Mouse (Mus musculus) ZHBTc4 (cell line): ENCODE measurements around the gene Cenpu.

Experiments used
- DNase-seq: peaks from one replicate; pipeline ENCODE4 v3.0.0-alpha.2; 2011; ENCODE audit warnings: low read depth, low spot score

The Cenpu gene

DNA sequence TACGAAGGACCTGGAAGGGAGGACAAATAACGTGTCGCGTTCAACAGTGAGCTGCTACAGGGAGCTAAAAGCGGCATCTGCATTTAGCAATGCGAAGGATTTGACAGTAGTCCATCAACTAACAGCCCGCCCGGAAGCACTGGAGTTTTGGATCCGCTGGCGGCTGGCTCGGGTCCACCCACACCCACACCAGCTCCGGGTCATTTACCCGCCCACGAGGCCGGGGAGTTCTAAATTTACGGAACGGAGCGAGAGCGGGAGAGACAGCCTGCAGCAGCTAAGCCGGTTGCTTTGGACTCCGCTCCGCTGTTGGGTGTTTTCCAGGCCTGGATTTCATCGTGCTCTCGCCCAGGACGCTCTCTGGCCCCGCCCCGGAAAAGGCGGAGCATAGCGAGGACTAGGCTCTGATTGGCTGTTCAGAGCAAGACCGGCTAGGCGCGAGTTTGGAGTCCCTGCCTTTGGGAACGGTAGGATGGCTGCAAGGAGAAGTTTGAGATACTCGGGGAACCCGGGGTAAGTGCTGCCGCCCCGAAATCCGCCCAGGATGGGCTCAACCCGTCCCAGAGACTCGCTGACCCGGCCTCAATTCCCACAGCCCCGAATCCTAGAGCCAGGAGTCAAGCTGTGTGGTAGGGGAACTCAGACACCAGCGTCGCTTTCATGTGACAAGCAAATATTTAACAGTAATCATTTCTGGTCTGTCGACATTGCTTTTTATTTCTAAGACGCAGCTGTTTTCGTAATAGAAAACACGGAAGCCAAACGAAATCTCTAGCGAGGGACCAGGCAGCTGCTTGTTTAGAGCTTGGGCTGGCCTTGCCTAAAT is at the start of gene Cenpu:
Gene Cenpu, plus strand, starts transcription at position 414 of the 826 bp plus-strand sequence.
- peak; percentile 99 for DNase-seq

- no peak for DNase-seq
Observed at GRCm38 (mm10) chr8:46502333-46503071, 49.3 kb upstream of the Cenpu start.

- no peak for DNase-seq
Observed at GRCm38 (mm10) chr8:46503072-46503695, 48.6 kb upstream of the Cenpu start.

GRCm38 (mm10) chr8:46504196-46504595 is 47.6 kb upstream of the Cenpu start:
- no peak for DNase-seq

- no peak for DNase-seq
Observed at GRCm38 (mm10) chr8:46508488-46509395, 43.1 kb upstream of the Cenpu start.

DNA sequence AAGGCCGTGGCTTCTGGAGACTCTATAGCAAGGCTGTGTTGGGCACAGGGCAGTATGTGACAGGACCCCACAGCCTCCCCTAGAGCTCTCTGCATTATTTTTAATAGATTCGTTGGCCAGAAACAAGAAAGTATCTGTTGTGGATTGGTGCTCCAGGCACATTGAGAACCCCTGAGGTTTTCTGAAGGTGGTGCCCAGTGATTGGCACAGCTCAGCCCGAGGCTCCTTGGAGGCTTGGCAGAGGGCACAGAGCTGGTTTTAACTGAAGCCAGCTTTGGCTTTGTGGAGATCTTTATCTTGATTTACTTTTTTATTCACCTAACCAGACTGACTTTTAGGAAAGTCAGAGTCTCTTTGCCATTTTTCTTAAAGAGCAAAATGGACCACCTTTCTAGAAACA is 42.4 kb upstream of the Cenpu start:
- no peak for DNase-seq

GRCm38 (mm10) chr8:46511336-46511735 is 40.5 kb upstream of the Cenpu start:
- DNase-seq = no peak

DNA sequence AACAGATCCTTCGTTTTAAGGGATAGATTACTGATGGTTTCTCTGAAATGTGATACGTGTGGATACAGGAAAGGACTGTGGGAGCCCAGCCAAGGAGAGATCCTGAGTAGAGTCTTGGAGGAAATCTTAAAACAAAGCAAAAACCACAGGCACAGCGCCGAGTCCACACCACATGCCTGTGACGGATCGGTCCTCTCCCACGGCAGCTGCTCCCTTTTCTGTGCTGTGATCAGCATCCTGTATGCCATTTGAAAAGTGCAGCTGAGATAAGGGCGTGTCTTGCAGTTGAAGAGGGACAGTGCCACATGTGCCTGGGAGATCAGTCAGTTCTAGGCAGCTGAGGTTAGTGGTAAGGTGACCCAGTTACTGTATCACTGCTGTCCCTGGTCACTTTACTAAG is 39.3 kb upstream of the Cenpu start:
- no peak for DNase-seq

GRCm38 (mm10) chr8:46514027-46514426 is 37.8 kb upstream of the Cenpu start:
- DNase-seq = no peak

GRCm38 (mm10) chr8:46520667-46521066 is 31.2 kb upstream of the Cenpu start:
- no peak for DNase-seq

DNA sequence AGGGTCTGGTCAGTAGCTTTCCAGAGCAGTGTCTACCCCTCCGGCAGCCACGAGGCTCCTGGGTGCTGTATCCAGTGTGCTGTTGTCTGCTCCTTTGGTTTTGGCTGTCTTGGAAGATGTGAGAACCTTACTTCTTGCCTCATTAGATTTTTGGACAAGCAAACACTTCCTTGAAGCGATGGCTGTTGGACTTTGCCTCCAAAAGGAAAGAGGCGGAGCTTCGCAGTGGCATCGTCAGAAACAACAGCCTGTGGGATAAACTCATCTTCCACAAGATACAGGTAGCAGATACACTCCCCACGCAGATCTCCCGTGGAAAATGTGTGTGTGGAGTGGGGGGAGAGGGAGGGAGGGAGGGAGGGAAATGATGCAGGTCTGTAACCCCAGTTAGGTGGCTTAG is 25.7 kb upstream of the Cenpu start:
- DNase-seq = no peak

GRCm38 (mm10) chr8:46526821-46527220 is 25.0 kb upstream of the Cenpu start:
- DNase-seq = peak; percentile 25

DNA sequence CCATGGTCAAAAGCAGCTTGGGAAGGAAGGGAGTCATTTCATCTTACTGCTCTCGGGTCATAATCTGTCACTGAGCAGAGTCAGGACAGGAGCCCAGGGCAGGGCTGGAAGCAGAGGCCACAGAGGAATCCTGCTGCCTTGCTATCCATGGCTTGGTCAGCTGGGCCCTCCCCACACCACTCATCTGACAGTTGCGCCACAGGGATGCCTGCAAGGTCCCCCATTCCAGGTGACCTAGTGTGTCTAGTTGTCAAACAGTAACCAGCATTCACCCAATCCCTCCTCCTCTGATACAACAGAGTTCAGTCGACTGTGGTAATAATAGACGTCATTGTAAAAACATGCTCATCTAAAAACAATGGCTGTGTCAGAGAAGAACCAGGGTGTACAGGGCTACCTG is 22.3 kb upstream of the Cenpu start:
- no peak for DNase-seq

GRCm38 (mm10) chr8:46530541-46530940 is 21.3 kb upstream of the Cenpu start:
- no peak for DNase-seq

- no peak for DNase-seq
Observed at GRCm38 (mm10) chr8:46533926-46534325, 17.9 kb upstream of the Cenpu start.

GRCm38 (mm10) chr8:46539701-46540100 is 12.1 kb upstream of the Cenpu start:
- no peak for DNase-seq

GRCm38 (mm10) chr8:46543191-46543590 is 8.6 kb upstream of the Cenpu start:
- no peak for DNase-seq

GRCm38 (mm10) chr8:46543662-46544061 is 8.2 kb upstream of the Cenpu start:
- DNase-seq = no peak

DNA sequence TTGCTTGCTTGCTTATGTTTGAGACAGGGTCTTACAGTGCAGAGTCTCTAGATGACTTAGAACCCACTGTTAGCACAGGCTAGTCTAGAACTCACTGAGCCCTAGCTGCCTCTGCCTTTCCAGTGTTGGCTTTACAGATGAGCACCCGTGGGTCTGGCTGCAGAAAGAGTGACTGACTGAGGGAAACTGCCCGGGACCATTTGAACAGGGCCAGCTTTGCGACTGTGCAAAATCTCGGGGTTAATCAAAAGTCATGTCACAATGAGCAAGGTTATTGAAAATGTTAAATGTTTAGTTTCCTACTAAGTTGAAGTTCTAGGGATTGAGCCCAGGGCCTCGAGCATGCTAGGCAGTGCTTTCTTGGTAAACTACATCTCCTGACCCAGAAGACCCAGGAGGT is 6.0 kb upstream of the Cenpu start:
- DNase-seq = no peak

DNA sequence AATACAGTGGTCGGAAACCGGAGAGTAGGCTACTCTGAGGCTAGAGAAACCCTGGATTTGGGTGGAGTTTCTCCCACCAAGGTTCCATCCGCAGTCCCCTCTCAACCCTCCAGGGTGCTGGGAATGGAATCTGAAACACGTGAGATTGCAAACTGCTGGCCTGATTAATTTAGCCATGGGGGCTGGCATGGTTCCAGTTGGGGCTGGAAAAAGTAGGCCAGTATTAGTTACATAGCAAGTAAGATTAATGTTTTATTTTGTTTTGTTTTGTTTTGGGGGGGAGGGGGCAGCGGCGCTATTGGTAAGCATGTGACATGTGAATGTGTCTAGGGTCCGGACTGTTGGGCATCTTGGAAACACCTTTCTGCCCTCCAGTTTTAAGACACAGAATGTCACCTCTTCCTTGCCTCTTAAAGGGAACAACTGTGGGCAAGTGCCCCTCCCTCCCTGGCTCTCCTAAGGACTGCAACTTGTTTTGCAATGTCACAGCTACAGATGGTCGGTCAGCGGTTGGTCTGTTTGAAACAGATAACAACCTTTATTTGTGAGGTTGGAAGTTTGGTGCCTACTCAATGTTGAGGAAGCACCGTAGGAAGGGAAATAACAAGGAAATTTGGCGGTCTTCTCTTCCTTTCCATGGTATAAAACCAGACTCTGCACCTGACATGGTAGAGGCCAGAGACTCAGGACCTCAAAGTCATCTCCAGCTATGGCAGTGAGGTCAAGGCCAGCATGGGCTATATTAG is 5.2 kb upstream of the Cenpu start:
- DNase-seq = no peak

DNA sequence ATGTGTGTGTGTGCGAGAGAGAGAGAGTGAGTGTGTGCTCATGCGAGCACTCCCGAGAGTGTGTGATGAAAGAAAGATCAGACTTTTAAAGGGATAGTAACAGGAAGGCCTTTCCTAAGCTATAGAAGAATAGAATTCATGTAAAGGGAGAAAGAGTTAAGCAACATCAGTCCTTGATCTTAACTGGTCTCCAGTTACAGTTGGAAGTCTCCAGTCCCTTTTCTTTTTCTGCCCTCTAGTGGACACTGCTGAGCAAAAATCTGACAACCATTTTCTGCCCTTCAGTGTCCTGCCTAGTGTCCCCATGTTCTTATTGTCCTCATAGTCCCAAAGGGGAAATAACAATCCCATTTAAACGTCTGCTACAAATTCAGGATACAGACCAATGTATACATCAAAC is 4.6 kb upstream of the Cenpu start:
- DNase-seq = peak; percentile 70
